Mouse (Mus musculus) adrenal gland, postnatal 4 days (tissue): Measurements from ENCODE around the gene Frat2. TPM values are rescaled to one million over a fixed set of nuclear protein-coding genes. Genes with fewer than 3 reads are reported as not detected.

Source experiments
- total RNA-seq, 2 experiments: library from RNA; stranded (reverse); gene quantifications; 2 replicates each; pipeline ENCODE4 v1.2.3; 2021

The Frat2 gene
- total RNA-seq, 2 experiments from 2014 or later: 7.5 to 9.3 TPM

Other genes starting within 250 kb of the Frat2 start
- gene Slit1, start 104.5 kb downstream of the Frat2 start, total RNA-seq: 1 to 10 TPM; 7.1 to 8.3 TPM
- 10 to 100 TPM; 11.6 to 12.2 TPM for gene Arhgap19, start 46.1 kb downstream of the Frat2 start, total RNA-seq
- 10 to 100 TPM; 11.9 to 12.2 TPM for gene Frat1, start 18.2 kb downstream of the Frat2 start, total RNA-seq
- gene Rrp12, start 48.0 kb upstream of the Frat2 start, total RNA-seq: 10 to 100 TPM; 13.2 to 13.4 TPM
- 100 to 1,000 TPM; 411 to 420 TPM for gene Pgam1, start 63.8 kb upstream of the Frat2 start, total RNA-seq
- 10 to 100 TPM; 30.1 to 33.8 TPM for gene Exosc1, start 85.3 kb upstream of the Frat2 start, total RNA-seq
- gene Zdhhc16, start 85.3 kb upstream of the Frat2 start, total RNA-seq: 10 to 100 TPM; 43.4 to 48.4 TPM
- gene Mms19, start 133.0 kb upstream of the Frat2 start, total RNA-seq: 10 to 100 TPM; 34.3 to 44.5 TPM
- 10 to 100 TPM; 21.6 to 22.4 TPM for gene Ubtd1, start 133.6 kb upstream of the Frat2 start, total RNA-seq
- 1 to 10 TPM in 1 of 2 experiments, under 1 TPM in 1; 0.36 to 2.8 TPM for gene Ankrd2, start 187.9 kb upstream of the Frat2 start, total RNA-seq
- gene Hoga1, start 197.5 kb upstream of the Frat2 start, total RNA-seq: 10 to 100 TPM; 21.5 to 22.6 TPM
- gene 4933411K16Rik, start 204.1 kb upstream of the Frat2 start, total RNA-seq: 1 to 10 TPM; 1.5 to 1.6 TPM
- gene Morn4, start 238.2 kb upstream of the Frat2 start, total RNA-seq: 10 to 100 TPM; 15.0 to 16.0 TPM
- 10 to 100 TPM; 37.5 to 42.3 TPM for gene Pi4k2a, start 242.3 kb upstream of the Frat2 start, total RNA-seq